Mouse (Mus musculus) activated CD4-positive, CD25-positive, alpha-beta regulatory T cell (primary cell): ENCODE results near the gene Olfr1368. TPM values are rescaled to one million over a fixed set of nuclear protein-coding genes. Genes with fewer than 3 reads are reported as not detected.

Source experiments
- polyA plus RNA-seq, 2 experiments: library from polyadenylated mRNA; unstranded; fragments of 100-300 nt; shearing (Covaris generic); gene quantifications; one replicate each; pipeline ENCODE4 v1.2.1; 2017

The Olfr1368 gene
- not detected for polyA plus RNA-seq

GRCm38 (mm10) chr13:21145767-21146166 is at the start of gene Olfr1368:
Gene Olfr1368 (minus strand): TSS chr13:21145867.

GRCm38 (mm10) chr13:21179367-21179723 is 33.7 kb upstream of the Olfr1368 start, which contains the start of gene Trim27:
Gene Trim27 (plus strand): TSS chr13:21179445.

GRCm38 (mm10) chr13:21129339-21129738 is 16.3 kb downstream of the Olfr1368 start, which contains the start of gene Olfr263:
Gene Olfr263 (plus strand): TSS chr13:21129639.

GRCm38 (mm10) chr13:21111183-21111582 is 34.5 kb downstream of the Olfr1368 start, which contains the start of gene Olfr1369-ps1:
Gene Olfr1369-ps1 (plus strand): TSS chr13:21111483.

Other genes with a start within 250 kb of the Olfr1368 start
- not detected for gene Olfr1370, start 70.9 kb downstream of the Olfr1368 start, polyA plus RNA-seq
- under 1 TPM; 0.07 TPM for gene Olfr1369-ps1, start 34.4 kb downstream of the Olfr1368 start, polyA plus RNA-seq
- not detected for gene Olfr263, start 16.2 kb downstream of the Olfr1368 start, polyA plus RNA-seq
- gene Trim27, start 33.6 kb upstream of the Olfr1368 start, polyA plus RNA-seq = 100 to 1,000 TPM; 118 to 119 TPM
- gene Gpx5, start 146.9 kb upstream of the Olfr1368 start, polyA plus RNA-seq = under 1 TPM; 0.29 to 0.31 TPM
- under 1 TPM in 1 of 2 experiments, not detected in 1; 0.31 TPM for gene Gpx6, start 166.3 kb upstream of the Olfr1368 start, polyA plus RNA-seq
- gene Olfr1367, start 201.0 kb upstream of the Olfr1368 start, polyA plus RNA-seq = not detected
- gene Zscan12, start 217.0 kb upstream of the Olfr1368 start, polyA plus RNA-seq = 10 to 100 TPM in 1 of 2 experiments, 1 to 10 TPM in 1; 8.2 to 10.4 TPM